In the genomic region with DNA sequence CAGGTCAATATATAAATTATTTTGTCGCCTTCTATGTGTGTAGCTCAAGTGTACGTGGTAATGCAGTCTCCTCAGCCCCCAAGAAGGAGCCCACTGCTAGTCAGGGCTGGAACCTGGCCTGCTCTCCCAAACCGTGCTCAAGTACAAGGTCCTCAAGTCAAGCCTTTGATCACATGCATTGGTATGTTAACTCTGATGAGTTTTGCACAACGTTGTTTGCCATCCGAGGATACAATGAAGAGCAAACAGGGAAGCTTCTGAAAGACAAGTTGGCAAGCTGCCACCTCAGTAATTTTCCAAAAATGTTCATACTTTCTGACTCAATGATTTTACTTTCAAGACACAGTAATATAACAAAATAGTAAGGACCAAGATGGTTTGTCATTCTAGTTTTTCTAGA, we compare ENCODE assay signal across 22 mouse cellular contexts.
A peak's percentile ranks its signal among the peaks of the same experiment; 100 is the strongest.
DNase-seq lines count a peak whose midpoint lies in the region; ATAC-seq and TF ChIP-seq lines count a peak whose summit lies in the region.
"Had no signal": no experiment of that assay in that cellular context is flagged by ENCODE, and none has a peak within 500 bp of the region (broad histone marks: within the 10 kb centered on the region; RNA-seq: fewer than 3 reads in every experiment).

No protein-coding gene starts in this region.

- H3K9ac ChIP-seq in liver, embryonic 16.5 days (ENCODE audit: low read depth, low read length), result no peak overlapping the region
- H3K9ac ChIP-seq in MEL (ENCODE audit: control insufficient read depth, low read depth, low read length, poor library complexity, severe bottlenecking), result no peak overlapping the region
- H3K9ac ChIP-seq: embryonic facial prominence, embryonic 12.5 days; forebrain, embryonic 12.5 days; heart, embryonic 12.5 days; hindbrain, embryonic 14.5 days; intestine, embryonic 15.5 days had no signal

- TF ChIP-seq POLR2A in MEL (IDR thresholded peaks at IDR 0.05; ENCODE audit: control insufficient read depth in 1 of 2, insufficient read depth in 1 of 2, low read depth in 1 of 2, low read length in 2 of 2, poor library complexity in 1 of 2), result no peak
- TF ChIP-seq POLR2A in thymus, adult 2 months (IDR thresholded peaks at IDR 0.05; ENCODE audit: control insufficient read depth, extremely low read depth, insufficient read depth, low read length, poor library complexity), result no peak

- H3K27ac ChIP-seq in liver, embryonic 16.5 days (ENCODE audit: low read length), result no peak overlapping the region
- H3K27ac ChIP-seq in MEL (ENCODE audit: control insufficient read depth, low read depth, low read length), result no peak overlapping the region
- no peak overlapping the region for H3K27ac ChIP-seq in thymus, adult 2 months (ENCODE audit: control insufficient read depth, insufficient read depth, low read length)
- H3K27ac ChIP-seq in midbrain, embryonic 10.5 days (replicated peaks), result no peak overlapping the region
- H3K27ac ChIP-seq: embryonic facial prominence, embryonic 12.5 days; forebrain, embryonic 12.5 days; gastrocnemius, adult 2 months; hindbrain, embryonic 10.5 days; hindbrain, embryonic 14.5 days; intestine, embryonic 15.5 days had no signal

- no peak for TF ChIP-seq EP300 in MEL (IDR thresholded peaks at IDR 0.05; ENCODE audit: low read depth in 1 of 2, low read length in 2 of 2)

- WGBS in liver, embryonic 16.5 days (ENCODE audit: insufficient replicate concordance), result 63% methylated on average over 5 of the region's 5 CpGs
- 96% methylated on average over 5 of the region's 5 CpGs for WGBS in thymus, adult 2 months
- WGBS in midbrain, embryonic 10.5 days, result 95% methylated on average over 5 of the region's 5 CpGs

- no peak overlapping the region for H3K4me2 ChIP-seq in liver, embryonic 16.5 days (ENCODE audit: low read depth, low read length)
- H3K4me2 ChIP-seq: embryonic facial prominence, embryonic 12.5 days; forebrain, embryonic 12.5 days; heart, embryonic 12.5 days; hindbrain, embryonic 14.5 days; intestine, embryonic 15.5 days had no signal

- no peaks in the 10 kb centered on the region for H3K27me3 ChIP-seq in liver, embryonic 16.5 days (ENCODE audit: control insufficient read depth, insufficient read depth, low read depth, low read length)
- no peaks in the 10 kb centered on the region for H3K27me3 ChIP-seq in MEL (ENCODE audit: control insufficient read depth in 1 of 2, insufficient read depth in 2 of 2, low read length in 2 of 2)
- H3K27me3 ChIP-seq in thymus, adult 2 months (ENCODE audit: control insufficient read depth, insufficient read depth, low read length), result no peaks in the 10 kb centered on the region
- H3K27me3 ChIP-seq in midbrain, embryonic 10.5 days (ENCODE audit: low read depth, poor library complexity, severe bottlenecking), result no peaks in the 10 kb centered on the region
- H3K27me3 ChIP-seq: CH12.LX; embryonic facial prominence, embryonic 12.5 days; forebrain, embryonic 12.5 days; heart, embryonic 12.5 days; intestine, embryonic 15.5 days had no signal

- DNase-seq in liver (no peak), MEL (ENCODE audit: low read depth, low spot score) (peak; percentile 14), adipocyte (ENCODE audit: low spot score) (peak; percentile 18)
- no peak for DNase-seq in thymus, adult 2 months
- DNase-seq in right cerebral cortex, adult 2 months (ENCODE audit: low spot score in 2 of 2), result no peak
- DNase-seq in midbrain, embryonic 10.5 days (ENCODE audit: low spot score), result no peak
- DNase-seq: adrenal gland, postnatal 25 days; cerebellum, adult 11 months; cerebellum, adult 8-10 months; cerebellum, postnatal 14 days; embryo, embryonic 11 days; gastrocnemius, adult 2 months; gastrocnemius, postnatal 25 days had no signal

- H3K9me3 ChIP-seq in liver, embryonic 16.5 days (replicated peaks; ENCODE audit: control insufficient read depth, low read length), result no peaks in the 10 kb centered on the region
- H3K9me3 ChIP-seq in MEL (replicated peaks; ENCODE audit: insufficient read depth, low read length), result no peaks in the 10 kb centered on the region
- H3K9me3 ChIP-seq in midbrain, embryonic 10.5 days (replicated peaks), result no peaks in the 10 kb centered on the region
- H3K9me3 ChIP-seq: embryonic facial prominence, embryonic 12.5 days; forebrain, embryonic 12.5 days; heart, embryonic 12.5 days; hindbrain, embryonic 10.5 days; intestine, embryonic 15.5 days had no signal

- no peak overlapping the region for H3K4me3 ChIP-seq in liver, embryonic 16.5 days (ENCODE audit: low read depth, low read length)
- H3K4me3 ChIP-seq in MEL (ENCODE audit: control insufficient read depth in 1 of 2, insufficient read depth in 1 of 2, low read depth in 2 of 2, low read length in 2 of 2), result no peak overlapping the region
- H3K4me3 ChIP-seq in thymus, adult 2 months (ENCODE audit: control insufficient read depth, insufficient read depth, low read length), result no peak overlapping the region
- no peak overlapping the region for H3K4me3 ChIP-seq in midbrain, embryonic 10.5 days
- H3K4me3 ChIP-seq: embryonic facial prominence, embryonic 12.5 days; forebrain, embryonic 12.5 days; gastrocnemius, adult 2 months; heart, embryonic 12.5 days; hindbrain, embryonic 10.5 days; intestine, embryonic 15.5 days had no signal

- no peak for TF ChIP-seq CTCF in MEL (IDR thresholded peaks at IDR 0.05 in 2 of 3, conservative IDR thresholded peaks at IDR 0.05 in 1 of 3; ENCODE audit: control insufficient read depth in 1 of 3, insufficient read depth in 1 of 3, low read depth in 2 of 3, low read length in 3 of 3, poor library complexity in 1 of 3, severe bottlenecking in 1 of 3)
- no peak for TF ChIP-seq CTCF in thymus, adult 2 months (IDR thresholded peaks at IDR 0.05; ENCODE audit: borderline replicate concordance, control insufficient read depth, extremely low read depth, insufficient read depth, low read length, poor library complexity)

- no peaks in the 10 kb centered on the region for H3K36me3 ChIP-seq in liver, embryonic 16.5 days (ENCODE audit: control insufficient read depth, insufficient read depth)
- H3K36me3 ChIP-seq in MEL (ENCODE audit: control insufficient read depth in 1 of 2, insufficient read depth in 2 of 2, low read length in 2 of 2), result no peaks in the 10 kb centered on the region; a peak in 1 of 4 replicates
- no peaks in the 10 kb centered on the region for H3K36me3 ChIP-seq in thymus, adult 2 months (ENCODE audit: control insufficient read depth, insufficient read depth, low read length)
- H3K36me3 ChIP-seq in midbrain, embryonic 10.5 days, result 0 out of 2 replicates have a peak, but pooled peaks cover 4% of the 10 kb centered on the region
- H3K36me3 ChIP-seq: forebrain, embryonic 12.5 days; intestine, embryonic 15.5 days had no signal

- TF ChIP-seq RAD21 in MEL (IDR thresholded peaks at IDR 0.05; ENCODE audit: low read depth, low read length), result no peak

- ATAC-seq in liver, embryonic 16.5 days (ENCODE audit: low read depth), result peak; percentile 45; the same call in 1 of the 2 replicates
- ATAC-seq: forebrain, embryonic 16.5 days; intestine, embryonic 15.5 days had no signal

- no peaks in the 10 kb centered on the region for H3K79me2 ChIP-seq in MEL (ENCODE audit: control insufficient read depth, insufficient read depth, low read length, poor library complexity)

- no peaks in the 10 kb centered on the region for H3K4me1 ChIP-seq in liver, embryonic 16.5 days (ENCODE audit: control insufficient read depth, low read depth, low read length)
- no peaks in the 10 kb centered on the region for H3K4me1 ChIP-seq in MEL (ENCODE audit: control insufficient read depth in 1 of 2, insufficient read depth in 2 of 2, low read length in 2 of 2)
- H3K4me1 ChIP-seq in thymus, adult 2 months (replicated peaks; ENCODE audit: control insufficient read depth, insufficient read depth, low read length), result 0 out of 2 replicates have a peak, but pooled peaks cover 6% of the 10 kb centered on the region
- peaks cover 9% of the 10 kb centered on the region; the same call in 1 of the 2 replicates for H3K4me1 ChIP-seq in midbrain, embryonic 10.5 days
- H3K4me1 ChIP-seq: hindbrain, embryonic 10.5 days; intestine, embryonic 15.5 days had no signal

TF ChIP-seq in MEL, 35 proteins besides CTCF, POLR2A, EP300 and RAD21:
- TF ChIP-seq TCF12 (IDR thresholded peaks at IDR 0.05; ENCODE audit: low read depth, low read length) (no peak), ZNF384 (IDR thresholded peaks at IDR 0.05; ENCODE audit: low read depth, low read length) (no peak), POLR2AphosphoS2 (IDR thresholded peaks at IDR 0.05; ENCODE audit: low read length) (no peak), GATA1 (IDR thresholded peaks at IDR 0.05; ENCODE audit: low read depth, low read length) (no peak), NRF1 (IDR thresholded peaks at IDR 0.05; ENCODE audit: insufficient read depth, low read depth, low read length, poor library complexity, severe bottlenecking) (no peak), ZKSCAN1 (IDR thresholded peaks at IDR 0.05; ENCODE audit: low read depth, low read length) (no peak), POLR2AphosphoS5 (IDR thresholded peaks at IDR 0.05; ENCODE audit: borderline replicate concordance, low read depth, low read length) (no peak), MAX (IDR thresholded peaks at IDR 0.05; ENCODE audit: low read length) (no peak), MEF2A (IDR thresholded peaks at IDR 0.05; ENCODE audit: extremely low read depth, insufficient replicate concordance, low read depth, low read length, poor library complexity, severe bottlenecking) (no peak), MXI1 (IDR thresholded peaks at IDR 0.05; ENCODE audit: low read depth, low read length) (no peak)

Comparison
In these comparisons a context has a peak if more than half of its experiments do, and no peak if none do; other contexts are left out.
1. DNase-seq: peak in MEL (single experiment) and adipocyte (single experiment); none in liver (single experiment), thymus, adult 2 months (single experiment), right cerebral cortex, adult 2 months (0 of 2) and midbrain, embryonic 10.5 days (single experiment).